Mouse (Mus musculus): ENCODE measurements around the gene Gm20671. TPM values are rescaled to one million over a fixed set of nuclear protein-coding genes. Genes with fewer than 3 reads are reported as not detected.
"Not testable (repeated sequence)": the region's sequence is repeated elsewhere in the genome, so short reads cannot be mapped to it uniquely, and the experiment has no call there.

Gm20671 gene
- total RNA-seq, 2 experiments from 2014 or later = not detected

DNA sequence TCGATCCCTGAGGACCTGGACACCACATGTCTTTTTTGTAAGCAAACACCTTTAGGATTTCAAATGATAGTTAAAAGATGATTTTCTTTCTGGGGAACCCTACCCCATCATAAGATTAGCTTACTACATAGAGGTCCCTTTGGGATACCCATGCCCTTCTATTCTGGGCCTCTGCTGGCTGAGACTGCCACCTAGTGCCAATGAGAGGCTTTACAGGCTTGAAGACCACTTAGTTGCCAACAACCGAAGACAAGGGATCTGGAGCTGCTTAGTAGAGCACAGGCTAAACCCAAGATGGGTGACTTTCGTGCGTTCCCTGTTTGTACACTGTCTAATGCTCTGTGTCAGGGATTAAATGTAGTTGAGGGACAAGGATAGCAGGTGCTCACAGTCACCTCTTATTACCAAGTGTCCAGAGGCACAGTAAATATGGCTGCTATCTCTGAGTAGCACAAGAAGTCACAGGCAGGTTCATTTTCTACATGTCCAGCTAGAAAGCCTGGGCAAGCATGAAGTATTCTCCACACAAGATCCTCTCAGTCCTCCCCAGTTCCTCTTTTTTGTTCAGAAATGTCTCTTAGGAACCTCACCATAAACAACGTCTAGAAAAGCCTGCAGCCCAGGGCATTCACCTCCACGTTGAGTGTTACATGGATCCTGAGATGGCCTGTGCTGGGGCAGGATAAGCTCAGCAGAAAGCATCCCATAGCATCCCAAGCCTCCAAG lies 79.1 kb downstream of the Gm20671 start:
- Histone ChIP-seq H3K27ac (peak overlapping the region; percentile 36; the same call in 1 of the 2 replicates), H3K4me3 (no peak overlapping the region)
- DNase-seq (ENCODE audit: extremely low spot score in 1 of 2, low spot score in 2 of 2) = peak; percentile 39 to 62
- TF ChIP-seq CTCF (IDR thresholded peaks at IDR 0.05) = peak; percentile 93
- intact Hi-C loops (cut with DNase I) = loop anchor here (10.0 kb wide), 1 partner anchor 287 kb away; no protein-coding TSS in a partner anchor

GRCm38 (mm10) chr5:32745705-32746655 lies 80.9 kb downstream of the Gm20671 start:
- intact Hi-C loops (cut with DNase I) = loop anchor here (1.0 to 10.0 kb wide), 2 partner anchors 32 to 289 kb away; no protein-coding TSS in a partner anchor
- peak; percentile 37 to 65 for DNase-seq (ENCODE audit: extremely low spot score in 1 of 2, low spot score in 2 of 2)
- TF ChIP-seq CTCF (IDR thresholded peaks at IDR 0.05) = no peak; the same call in 1 of the 2 replicates
- peak overlapping the region; percentile 85 for H3K27ac ChIP-seq
- peak overlapping the region; percentile 46 for H3K4me3 ChIP-seq

GRCm38 (mm10) chr5:32742149-32742548 lies 84.8 kb downstream of the Gm20671 start:
- Histone ChIP-seq H3K27ac (peak overlapping the region; percentile 91), H3K4me3 (peak overlapping the region; percentile 36)
- TF ChIP-seq CTCF (IDR thresholded peaks at IDR 0.05) = peak; percentile 64
- DNase-seq (ENCODE audit: extremely low spot score in 1 of 2, low spot score in 2 of 2) = peak; percentile 81 to 82
- intact Hi-C loops (cut with DNase I) = loop anchor here (5.0 to 10.0 kb wide), 2 partner anchors 45 to 293 kb away; partner anchors contain the start of gene Pisd

DNA sequence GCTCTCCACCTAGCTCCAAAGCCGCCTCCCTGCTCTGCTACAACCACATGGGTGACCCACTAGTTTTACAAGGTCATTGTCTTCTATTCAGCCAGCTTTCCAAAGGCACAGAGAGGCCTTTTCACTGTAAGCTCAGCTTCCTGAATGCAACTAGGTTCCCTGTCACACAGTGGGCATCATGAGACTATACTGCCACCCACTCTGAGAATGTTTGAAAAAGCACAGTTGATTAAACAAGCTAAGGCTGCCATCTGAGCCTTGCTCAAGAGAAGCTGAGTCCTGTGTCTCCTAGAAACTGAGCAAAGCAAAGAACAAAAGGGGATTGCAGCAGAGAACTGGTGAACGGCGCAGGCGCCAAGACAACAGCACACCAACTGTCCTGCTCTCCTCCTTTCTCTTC lies 85.5 kb downstream of the Gm20671 start:
- peak overlapping the region; percentile 91 for H3K27ac ChIP-seq
- intact Hi-C loops (cut with DNase I) = loop anchor here (5.0 to 10.0 kb wide), 2 partner anchors 46 to 293 kb away; partner anchors contain the start of gene Pisd
- DNase-seq (ENCODE audit: extremely low spot score in 1 of 2, low spot score in 2 of 2) = peak; percentile 37 to 58
- not testable (repeated sequence) for H3K4me3 ChIP-seq

DNA sequence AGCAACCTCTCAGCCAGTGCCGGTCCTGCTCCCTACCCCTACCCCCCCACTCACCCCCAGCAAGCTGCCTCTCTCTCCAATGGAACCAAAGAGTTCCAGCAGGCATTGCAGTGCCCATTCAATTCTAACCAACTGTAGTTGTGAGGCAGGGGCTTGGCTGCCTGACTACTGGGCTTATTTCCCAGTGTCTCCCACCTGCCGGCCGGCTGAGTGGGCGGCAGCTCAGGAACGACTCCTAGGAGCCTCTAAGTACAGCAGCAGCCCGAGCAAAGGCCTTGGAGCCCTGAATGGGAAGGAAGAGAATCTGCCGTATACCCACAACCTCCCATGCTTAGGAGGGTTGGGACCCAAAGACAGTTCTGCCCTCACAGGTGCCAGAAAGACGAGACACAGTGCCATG lies 86.1 kb downstream of the Gm20671 start:
- DNase-seq (ENCODE audit: extremely low spot score in 1 of 2, low spot score in 2 of 2) = peak in 1 of 2 experiments; percentile 48
- intact Hi-C loops (cut with DNase I) = loop anchor here (5.0 to 10.0 kb wide), 2 partner anchors 46 to 294 kb away; partner anchors contain the start of gene Pisd
- peak overlapping the region; percentile 91 for H3K27ac ChIP-seq
- H3K4me3 ChIP-seq = not testable (repeated sequence)

- DNase-seq (ENCODE audit: extremely low spot score in 1 of 2, low spot score in 2 of 2) = no peak
- no peak for TF ChIP-seq CTCF (IDR thresholded peaks at IDR 0.05)
- intact Hi-C loops (cut with DNase I) = loop anchor here (5.0 to 10.0 kb wide), 2 partner anchors 47 to 295 kb away; partner anchors contain the start of gene Pisd
- Histone ChIP-seq H3K4me3 (no peak overlapping the region), H3K27ac (peak overlapping the region; percentile 91)
Observed at GRCm38 (mm10) chr5:32740138-32740537, 86.8 kb downstream of the Gm20671 start.

DNA sequence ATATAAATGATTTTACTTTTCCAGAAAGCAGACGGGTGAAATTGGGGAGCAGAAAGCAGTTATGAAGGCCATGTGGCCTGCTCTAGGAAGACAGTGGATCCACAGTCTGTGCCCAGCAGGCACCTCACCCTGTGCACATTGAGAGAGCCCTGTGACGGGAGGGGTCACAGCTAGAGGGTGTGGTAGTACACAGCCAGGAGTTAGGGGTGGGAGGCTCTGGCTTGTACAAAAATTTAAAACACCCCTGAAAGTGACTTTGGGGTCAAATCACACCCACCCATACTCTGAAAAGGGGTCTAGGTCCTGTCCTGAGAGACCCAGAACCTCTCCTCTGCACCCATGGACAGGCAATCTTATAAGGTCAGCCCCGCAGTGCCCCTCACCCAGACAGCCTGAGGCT lies 90.1 kb downstream of the Gm20671 start:
- DNase-seq (ENCODE audit: extremely low spot score in 1 of 2, low spot score in 2 of 2); H3K27ac ChIP-seq; intact Hi-C loops (cut with DNase I); H3K4me3 ChIP-seq: not testable (repeated sequence)

DNA sequence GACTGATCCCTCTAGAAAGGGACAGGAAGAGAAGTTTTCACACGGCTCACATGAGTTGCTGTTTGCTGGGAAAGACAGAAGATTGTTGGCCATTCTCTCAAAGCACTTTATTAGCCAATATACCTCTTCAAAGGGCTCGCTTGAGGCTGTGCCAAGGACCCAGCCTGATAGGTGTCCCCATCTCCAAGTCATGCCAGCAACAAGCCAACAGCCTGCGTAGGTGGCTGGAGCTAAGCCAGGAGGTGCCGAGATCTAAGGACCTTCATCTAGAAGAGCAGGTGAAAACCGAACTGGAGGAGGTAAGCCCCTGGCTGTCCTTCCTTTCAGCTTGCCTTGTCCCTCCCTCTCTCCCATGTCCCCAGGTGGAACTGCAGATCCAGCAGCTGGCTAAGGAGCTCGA lies 91.1 kb downstream of the Gm20671 start:
- intact Hi-C loops (cut with DNase I) = no loop called here
- TF ChIP-seq CTCF (IDR thresholded peaks at IDR 0.05) = no peak
- no peak overlapping the region for H3K4me3 ChIP-seq
- no peak for DNase-seq (ENCODE audit: extremely low spot score in 1 of 2, low spot score in 2 of 2)
- no peak overlapping the region for H3K27ac ChIP-seq

- intact Hi-C loops (cut with DNase I); DNase-seq (ENCODE audit: extremely low spot score in 1 of 2, low spot score in 2 of 2); H3K4me3 ChIP-seq; H3K27ac ChIP-seq: not testable (repeated sequence)
Observed at GRCm38 (mm10) chr5:32733892-32734291, 93.0 kb downstream of the Gm20671 start.

GRCm38 (mm10) chr5:32728851-32729250 lies 98.1 kb downstream of the Gm20671 start:
- no peak for TF ChIP-seq CTCF (IDR thresholded peaks at IDR 0.05)
- no peak overlapping the region for H3K4me3 ChIP-seq
- DNase-seq (ENCODE audit: extremely low spot score in 1 of 2, low spot score in 2 of 2) = no peak
- no peak overlapping the region for H3K27ac ChIP-seq
- intact Hi-C loops (cut with DNase I) = no loop called here

DNA sequence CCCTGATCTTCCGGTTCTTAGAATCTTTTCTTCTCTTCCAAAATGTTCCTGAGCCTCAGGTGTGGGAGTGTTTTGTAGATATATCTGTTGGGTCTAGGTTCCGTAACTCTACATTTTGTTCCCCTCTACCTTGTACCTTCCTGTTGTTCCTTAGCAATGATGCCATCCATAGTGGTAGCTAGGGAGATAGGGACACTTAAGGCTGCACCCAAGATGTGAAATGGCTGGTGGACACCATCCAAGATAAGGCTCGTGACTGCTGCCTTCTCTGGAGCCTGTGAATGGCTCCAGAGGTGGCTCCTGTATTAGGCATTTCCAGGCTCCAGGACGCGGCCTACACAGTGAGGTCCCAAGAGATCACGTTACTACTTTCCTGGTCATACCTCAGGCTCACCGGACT lies 98.6 kb downstream of the Gm20671 start:
- TF ChIP-seq CTCF (IDR thresholded peaks at IDR 0.05) = no peak
- intact Hi-C loops (cut with DNase I) = no loop called here
- Histone ChIP-seq H3K27ac (no peak overlapping the region), H3K4me3 (no peak overlapping the region)
- DNase-seq (ENCODE audit: extremely low spot score in 1 of 2, low spot score in 2 of 2) = no peak

GRCm38 (mm10) chr5:32725397-32725796 lies 101.5 kb downstream of the Gm20671 start:
- H3K4me3 ChIP-seq; intact Hi-C loops (cut with DNase I); H3K27ac ChIP-seq: not testable (repeated sequence)
- peak in 1 of 2 experiments; percentile 5 for DNase-seq (ENCODE audit: extremely low spot score in 1 of 2, low spot score in 2 of 2)
